Mouse (Mus musculus): ENCODE measurements around the gene Mdm2. TPM values are rescaled to one million over a fixed set of nuclear protein-coding genes. Genes with fewer than 3 reads are reported as not detected.

Gene Mdm2
- total and polyA plus RNA-seq, 3 experiments: 35.3 to 601 (median 42.2) TPM

DNA sequence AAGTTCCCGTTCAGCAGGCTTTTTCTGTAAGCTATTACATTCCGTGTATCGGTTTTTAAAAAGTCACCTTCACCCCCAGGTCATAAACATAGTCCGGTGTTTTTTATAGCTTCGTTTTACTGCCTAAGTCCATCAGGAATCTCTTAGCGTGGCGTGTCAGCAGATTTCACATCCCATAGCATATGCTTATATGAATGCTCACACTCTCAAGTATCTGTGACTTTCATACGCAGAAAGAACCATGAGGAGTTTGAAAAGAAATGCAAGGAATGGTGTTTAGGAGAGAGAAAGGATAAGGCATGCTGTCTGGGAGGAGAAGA lies 66.2 kb downstream of the Mdm2 start:
- H3K4me1 ChIP-seq (ENCODE audit: control insufficient read depth in 1 of 2, insufficient read depth in 2 of 2, low read length in 2 of 2): no peaks in the 10 kb centered on the region
- no peaks in the 10 kb centered on the region for H3K36me3 ChIP-seq (ENCODE audit: control insufficient read depth in 1 of 2, insufficient read depth in 2 of 2, low read length in 2 of 2)
- no peak overlapping the region for H3K4me3 ChIP-seq (ENCODE audit: control insufficient read depth in 1 of 2, insufficient read depth in 1 of 2, low read depth in 2 of 2, low read length in 2 of 2)
- H3K9ac ChIP-seq (ENCODE audit: control insufficient read depth, low read depth, low read length, poor library complexity, severe bottlenecking): no peak overlapping the region
- DNase-seq (ENCODE audit: low read depth, low spot score): no peak
- TF ChIP-seq NELFE (IDR thresholded peaks at IDR 0.05; ENCODE audit: low read depth, low read length) (no peak), POLR2AphosphoS5 (IDR thresholded peaks at IDR 0.05; ENCODE audit: borderline replicate concordance, low read depth, low read length) (no peak), RAD21 (IDR thresholded peaks at IDR 0.05; ENCODE audit: low read depth, low read length) (no peak), EP300 (IDR thresholded peaks at IDR 0.05; ENCODE audit: low read depth in 1 of 2, low read length in 2 of 2) (no peak), NRF1 (IDR thresholded peaks at IDR 0.05; ENCODE audit: insufficient read depth, low read depth, low read length, poor library complexity, severe bottlenecking) (no peak), POLR2AphosphoS2 (IDR thresholded peaks at IDR 0.05; ENCODE audit: low read length) (no peak), BHLHE40 (IDR thresholded peaks at IDR 0.05; ENCODE audit: borderline replicate concordance, low read depth, low read length) (no peak), TBP (IDR thresholded peaks at IDR 0.05; ENCODE audit: low read depth, low read length) (no peak), GABPA (IDR thresholded peaks at IDR 0.05; ENCODE audit: low read depth, low read length) (no peak), MXI1 (IDR thresholded peaks at IDR 0.05; ENCODE audit: low read depth, low read length) (no peak), ZKSCAN1 (IDR thresholded peaks at IDR 0.05; ENCODE audit: low read depth, low read length) (no peak), E2F4 (IDR thresholded peaks at IDR 0.05; ENCODE audit: borderline replicate concordance, low read depth, low read length) (no peak), MAZ (IDR thresholded peaks at IDR 0.05; ENCODE audit: low read depth, low read length) (no peak), ZMIZ1 (IDR thresholded peaks at IDR 0.05; ENCODE audit: low read depth, low read length) (no peak), GATA1 (IDR thresholded peaks at IDR 0.05; ENCODE audit: low read depth, low read length) (no peak)
- no peaks in the 10 kb centered on the region for H3K27me3 ChIP-seq (ENCODE audit: control insufficient read depth in 1 of 2, insufficient read depth in 2 of 2, low read length in 2 of 2)
- H3K27ac ChIP-seq (ENCODE audit: control insufficient read depth, low read depth, low read length): no peak overlapping the region
- no peaks in the 10 kb centered on the region for H3K79me2 ChIP-seq (ENCODE audit: control insufficient read depth, insufficient read depth, low read length, poor library complexity)
- no peaks in the 10 kb centered on the region for H3K9me3 ChIP-seq (replicated peaks; ENCODE audit: insufficient read depth, low read length)

DNA sequence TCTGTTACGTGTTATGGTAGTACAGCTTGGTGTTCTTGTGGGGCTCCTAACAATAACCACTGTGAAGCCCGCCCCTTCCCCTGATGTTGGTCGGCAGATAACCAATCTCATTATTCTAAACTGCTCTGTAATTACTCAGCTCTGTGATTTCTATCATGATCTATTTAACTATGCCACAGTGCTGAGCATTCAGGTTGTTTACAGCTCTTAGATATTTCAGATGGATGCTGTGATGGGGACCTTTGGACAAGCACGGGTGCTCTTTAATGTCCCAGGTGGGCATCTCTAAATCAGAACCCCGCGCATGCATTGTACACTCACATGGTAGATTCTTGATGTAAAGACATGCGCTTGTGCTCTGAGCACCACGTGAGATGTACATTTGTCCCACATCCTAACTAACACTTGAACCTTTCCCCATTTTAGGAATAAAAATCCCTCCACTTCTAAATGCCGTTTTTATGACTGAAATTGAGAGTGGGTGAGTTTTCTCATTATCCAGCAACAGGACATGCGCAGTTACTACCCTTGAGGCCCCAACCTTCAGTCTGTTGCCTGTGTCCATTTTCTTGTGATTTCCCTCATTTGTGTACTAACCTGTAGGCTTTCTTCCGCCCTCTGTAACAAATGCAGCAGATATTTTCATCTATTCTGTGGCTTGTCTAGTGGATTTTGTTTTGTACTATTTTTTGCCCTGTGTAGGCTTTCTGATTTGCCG lies 66.7 kb downstream of the Mdm2 start:
- no peak for DNase-seq (ENCODE audit: low read depth, low spot score)
- H3K9ac ChIP-seq (ENCODE audit: control insufficient read depth, low read depth, low read length, poor library complexity, severe bottlenecking): no peak overlapping the region
- no peak overlapping the region for H3K27ac ChIP-seq (ENCODE audit: control insufficient read depth, low read depth, low read length)
- H3K4me1 ChIP-seq (ENCODE audit: control insufficient read depth in 1 of 2, insufficient read depth in 2 of 2, low read length in 2 of 2): no peaks in the 10 kb centered on the region
- no peak overlapping the region for H3K4me3 ChIP-seq (ENCODE audit: control insufficient read depth in 1 of 2, insufficient read depth in 1 of 2, low read depth in 2 of 2, low read length in 2 of 2)
- H3K27me3 ChIP-seq (ENCODE audit: control insufficient read depth in 1 of 2, insufficient read depth in 2 of 2, low read length in 2 of 2): no peaks in the 10 kb centered on the region
- TF ChIP-seq USF1 (IDR thresholded peaks at IDR 0.05; ENCODE audit: low read depth, low read length): no peak
- TF ChIP-seq ZKSCAN1 (IDR thresholded peaks at IDR 0.05; ENCODE audit: low read depth, low read length): no peak
- no peak for TF ChIP-seq RAD21 (IDR thresholded peaks at IDR 0.05; ENCODE audit: low read depth, low read length)
- TF ChIP-seq UBTF (IDR thresholded peaks at IDR 0.05; ENCODE audit: borderline replicate concordance, insufficient read depth, low read depth, low read length): no peak
- no peak for TF ChIP-seq TAL1 (IDR thresholded peaks at IDR 0.05; ENCODE audit: low read length)
- no peak for TF ChIP-seq ZC3H11A (IDR thresholded peaks at IDR 0.05; ENCODE audit: low read depth, low read length)
- no peak for TF ChIP-seq MAZ (IDR thresholded peaks at IDR 0.05; ENCODE audit: low read depth, low read length)
- no peak for TF ChIP-seq MXI1 (IDR thresholded peaks at IDR 0.05; ENCODE audit: low read depth, low read length)
- TF ChIP-seq SMC3 (IDR thresholded peaks at IDR 0.05; ENCODE audit: low read depth, low read length): no peak
- no peak for TF ChIP-seq GATA1 (IDR thresholded peaks at IDR 0.05; ENCODE audit: low read depth, low read length)
- TF ChIP-seq USF2 (IDR thresholded peaks at IDR 0.05; ENCODE audit: borderline replicate concordance in 1 of 2, insufficient read depth in 1 of 2, low read depth in 1 of 2, low read length in 2 of 2): no peak
- H3K79me2 ChIP-seq (ENCODE audit: control insufficient read depth, insufficient read depth, low read length, poor library complexity): no peaks in the 10 kb centered on the region
- no peaks in the 10 kb centered on the region for H3K36me3 ChIP-seq (ENCODE audit: control insufficient read depth in 1 of 2, insufficient read depth in 2 of 2, low read length in 2 of 2)
- H3K9me3 ChIP-seq (replicated peaks; ENCODE audit: insufficient read depth, low read length): no peaks in the 10 kb centered on the region
